Mouse (Mus musculus): Measurements from ENCODE around the gene S100a11.

- TF ChIP-seq POLR2AphosphoS5 (IDR thresholded peaks at IDR 0.05; ENCODE audit: borderline replicate concordance, low read depth, low read length) (no peak), MXI1 (IDR thresholded peaks at IDR 0.05; ENCODE audit: low read depth, low read length) (no peak), CTCF (IDR thresholded peaks at IDR 0.05 in 2 of 3, conservative IDR thresholded peaks at IDR 0.05 in 1 of 3; ENCODE audit: control insufficient read depth in 1 of 3, insufficient read depth in 1 of 3, low read depth in 2 of 3, low read length in 3 of 3, poor library complexity in 1 of 3, severe bottlenecking in 1 of 3) (no peak)
These were observed 15.6 kb upstream of the S100a11 start for GRCm38 (mm10) chr3:93504536-93505189.

All from MEL (cell line).